Mouse (Mus musculus): ENCODE data around the gene Hivep2.

Hivep2 gene

DNA sequence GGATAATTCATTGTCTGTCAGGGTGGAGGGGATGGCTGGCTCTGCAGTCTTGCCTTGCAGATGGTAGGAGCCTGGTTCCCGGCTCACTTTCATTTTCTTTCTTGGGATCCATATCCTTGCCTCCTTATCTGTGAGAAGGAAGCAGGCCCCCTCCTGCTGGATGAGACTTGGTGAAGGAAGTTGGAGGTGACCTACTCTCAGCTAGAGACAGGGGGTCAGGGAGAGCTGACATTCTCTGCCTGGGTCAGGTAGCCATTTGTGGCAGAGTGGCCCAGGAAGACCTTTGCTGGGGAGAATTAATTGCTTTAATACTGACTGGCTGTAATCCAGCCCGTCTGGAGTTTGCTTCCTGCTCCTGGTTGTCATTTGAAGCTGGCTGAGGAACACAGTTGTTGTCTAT, 81.8 kb downstream of the Hivep2 start:
- DNase-seq (ENCODE audit: low read depth, low spot score), result peak; percentile 38

GRCm38 (mm10) chr10:14048322-14048915, 82.5 kb downstream of the Hivep2 start:
- peak; percentile 83 for DNase-seq (ENCODE audit: low read depth, low spot score)

- no peak for DNase-seq (ENCODE audit: low read depth, low spot score)
Measured at GRCm38 (mm10) chr10:14048916-14049445, 83.1 kb downstream of the Hivep2 start.

DNA sequence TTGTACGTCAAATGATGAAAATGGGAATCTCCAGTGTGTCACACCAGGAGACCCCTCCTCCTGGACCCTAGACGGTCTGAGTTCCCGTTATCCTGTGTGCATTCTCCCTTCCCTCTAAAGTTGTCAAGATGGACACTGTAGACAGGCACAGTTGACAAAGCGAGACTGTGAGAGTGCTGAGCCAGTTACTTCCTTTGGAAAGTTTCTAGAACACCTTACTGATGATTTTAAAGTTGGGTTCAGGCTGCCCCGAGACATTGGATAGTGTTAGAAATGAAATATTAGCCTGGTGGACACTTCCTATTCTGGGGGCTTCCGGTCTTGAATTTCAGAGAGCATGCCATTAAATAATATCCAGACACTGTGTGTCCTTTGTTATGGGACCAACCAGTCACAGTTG, 83.8 kb downstream of the Hivep2 start:
- no peak for DNase-seq (ENCODE audit: low read depth, low spot score)

GRCm38 (mm10) chr10:14050586-14050985, 84.7 kb downstream of the Hivep2 start:
- DNase-seq (ENCODE audit: low read depth, low spot score), result no peak

DNA sequence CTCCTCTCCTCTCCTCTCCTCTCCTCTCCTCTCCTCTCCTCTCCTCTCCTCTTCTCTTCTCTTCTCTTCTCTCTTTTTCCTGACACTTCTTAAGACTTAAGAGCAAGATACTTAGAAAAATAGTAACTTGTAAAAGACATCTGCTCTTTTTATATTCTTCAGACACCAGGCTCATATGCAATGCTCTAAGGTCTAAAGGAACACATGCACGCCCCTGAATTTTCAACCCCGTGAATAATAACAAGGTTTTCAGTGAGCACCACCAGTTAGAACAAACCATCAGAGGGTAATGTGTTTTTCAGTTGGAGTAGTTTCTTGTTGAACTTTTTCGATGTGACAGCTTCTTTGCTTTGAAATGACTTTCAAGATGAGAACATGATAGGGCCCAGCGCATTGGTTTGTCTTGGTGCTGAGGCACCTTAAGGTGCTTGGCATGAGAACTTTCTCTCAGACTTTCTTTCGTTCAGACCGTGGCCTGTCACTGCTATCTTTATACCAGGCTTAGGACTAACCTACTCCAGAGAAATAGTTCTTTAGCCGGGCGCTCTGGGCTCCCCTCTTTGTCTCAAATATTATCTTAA, 86.3 kb downstream of the Hivep2 start:
- no peak for DNase-seq (ENCODE audit: low read depth, low spot score)

DNA sequence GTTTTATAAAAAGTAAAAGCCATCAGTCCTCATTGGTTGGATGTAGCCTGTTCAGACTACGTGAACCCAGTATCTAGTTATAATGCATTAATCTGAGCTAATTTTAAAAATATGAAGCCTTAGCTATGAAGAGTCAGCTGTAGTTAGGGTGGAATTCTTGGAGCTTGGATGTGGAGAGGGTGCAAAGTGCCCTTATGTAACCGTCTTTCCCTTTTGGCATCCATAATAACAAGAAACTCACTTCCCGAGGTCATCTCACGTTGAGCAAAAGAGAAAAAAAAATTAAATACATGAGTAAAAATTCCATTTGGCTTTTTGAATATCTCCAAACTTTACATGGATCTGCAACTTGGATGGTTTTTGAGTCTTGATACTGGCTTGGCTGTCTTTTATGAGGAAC, 89.0 kb downstream of the Hivep2 start:
- DNase-seq (ENCODE audit: low read depth, low spot score), result no peak

GRCm38 (mm10) chr10:14055533-14055981, 89.7 kb downstream of the Hivep2 start:
- DNase-seq (ENCODE audit: low read depth, low spot score), result peak; percentile 67

- no peak for DNase-seq (ENCODE audit: low read depth, low spot score)
Measured at GRCm38 (mm10) chr10:14056057-14056456, 90.2 kb downstream of the Hivep2 start.

GRCm38 (mm10) chr10:14056584-14057451, 90.9 kb downstream of the Hivep2 start:
- peak; percentile 33 for DNase-seq (ENCODE audit: low read depth, low spot score)

GRCm38 (mm10) chr10:14057841-14058605, 92.1 kb downstream of the Hivep2 start:
- no peak for DNase-seq (ENCODE audit: low read depth, low spot score)

DNA sequence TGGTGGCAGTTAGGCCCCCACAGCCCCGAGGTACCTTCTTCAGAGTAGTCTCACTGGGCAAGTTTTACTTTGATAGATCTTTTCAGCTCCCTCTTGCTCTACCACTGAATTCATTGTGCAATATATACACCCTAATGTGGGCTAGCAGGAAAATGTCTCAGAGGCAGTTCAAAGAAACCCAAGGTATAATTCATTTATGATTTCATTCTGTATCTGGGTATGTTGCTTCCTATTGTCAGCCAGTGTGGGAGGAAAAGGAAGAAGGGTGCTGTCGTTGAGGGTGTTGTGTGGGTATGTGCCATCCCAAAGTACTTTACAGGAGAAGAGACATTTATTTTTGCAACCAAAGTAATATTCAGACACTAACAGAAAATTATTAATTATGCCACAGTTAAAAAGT, 92.9 kb downstream of the Hivep2 start:
- no peak for DNase-seq (ENCODE audit: low read depth, low spot score)

DNA sequence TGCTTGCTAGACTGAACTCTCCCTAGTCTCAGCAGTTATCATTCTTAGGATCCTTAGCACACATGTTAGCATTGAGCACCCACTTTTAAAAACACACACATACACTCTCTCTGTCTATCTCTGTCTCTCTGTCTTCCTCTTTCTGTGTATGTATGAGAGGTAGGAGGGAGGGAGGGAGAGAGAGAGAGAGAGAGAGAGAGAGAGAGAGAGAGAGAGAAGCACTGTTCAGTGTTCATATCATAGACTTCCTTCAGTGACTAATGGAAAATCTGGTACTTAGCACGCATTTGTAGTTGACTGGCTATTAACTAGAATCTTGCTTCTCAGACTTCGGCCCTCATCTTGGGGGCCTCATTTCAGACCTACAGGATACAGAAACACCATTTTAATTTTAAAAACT, 93.7 kb downstream of the Hivep2 start:
- no peak for DNase-seq (ENCODE audit: low read depth, low spot score)

DNA sequence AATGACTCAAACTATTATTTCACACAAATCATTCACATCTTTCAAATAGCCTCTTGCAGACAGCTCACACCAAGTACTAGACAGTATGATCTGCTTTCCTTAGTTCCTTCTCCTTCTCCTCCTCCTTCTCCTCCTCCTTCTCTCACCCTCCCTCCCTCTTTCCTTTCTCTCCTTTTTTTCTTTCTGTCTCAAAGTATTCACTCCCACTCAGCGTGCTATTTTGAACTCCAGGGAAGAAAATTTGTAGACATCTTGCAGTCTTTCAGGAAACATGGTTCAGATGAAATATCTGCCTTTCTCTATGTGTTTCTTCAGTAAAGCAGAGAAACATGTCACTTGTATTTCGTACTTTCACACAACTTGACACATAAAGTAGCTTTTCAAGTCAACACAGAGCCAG, 94.4 kb downstream of the Hivep2 start:
- DNase-seq (ENCODE audit: low read depth, low spot score), result no peak

DNA sequence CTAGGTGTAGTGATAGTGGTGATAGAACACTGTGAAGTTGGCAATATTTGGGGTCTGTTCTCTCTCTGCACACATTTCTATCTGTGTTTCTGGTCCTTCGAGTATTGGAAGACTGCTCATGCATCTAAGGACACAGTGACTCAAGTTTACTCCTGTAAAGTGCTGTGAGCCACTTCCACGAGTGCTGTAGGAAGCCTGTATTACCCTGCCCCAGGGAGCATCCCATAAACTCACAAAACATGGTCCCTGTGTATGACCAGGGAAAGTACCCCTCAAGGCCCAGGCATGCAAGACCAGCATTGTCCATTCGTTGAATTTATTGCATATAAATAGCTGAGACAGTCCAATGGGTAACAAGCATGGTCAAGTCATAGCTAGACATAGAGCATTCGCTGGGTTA, 97.4 kb downstream of the Hivep2 start:
- no peak for DNase-seq (ENCODE audit: low read depth, low spot score)

DNA sequence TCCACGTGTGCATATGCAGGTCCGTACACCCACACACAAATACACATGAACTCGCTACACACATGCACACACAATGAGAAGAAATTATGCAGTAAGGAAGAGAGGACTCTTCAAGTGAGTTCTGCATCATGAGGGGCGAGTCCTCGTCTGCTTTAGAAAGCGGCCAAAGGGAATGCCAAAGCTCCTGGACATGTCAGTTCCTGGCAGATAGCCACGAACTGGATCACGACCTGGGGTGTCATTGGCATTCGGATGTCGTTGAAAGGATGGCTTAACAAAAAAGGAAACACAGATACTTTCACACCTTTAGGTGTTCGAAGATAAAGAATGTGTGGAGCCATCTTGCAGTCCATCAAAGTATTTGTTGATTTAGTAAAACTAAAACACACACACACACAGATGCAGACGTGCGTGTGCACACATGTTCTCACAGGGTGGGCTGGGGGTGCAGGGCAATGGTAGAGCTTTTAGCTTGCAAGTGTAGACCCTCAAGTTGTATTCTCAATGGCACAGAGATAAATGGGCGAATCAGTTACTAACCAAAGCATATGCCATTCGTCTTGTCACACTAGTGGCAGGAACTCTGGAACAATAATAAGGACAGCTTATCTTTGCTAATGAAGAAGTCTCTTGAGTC, 99.0 kb downstream of the Hivep2 start:
- DNase-seq (ENCODE audit: low read depth, low spot score), result no peak

DNA sequence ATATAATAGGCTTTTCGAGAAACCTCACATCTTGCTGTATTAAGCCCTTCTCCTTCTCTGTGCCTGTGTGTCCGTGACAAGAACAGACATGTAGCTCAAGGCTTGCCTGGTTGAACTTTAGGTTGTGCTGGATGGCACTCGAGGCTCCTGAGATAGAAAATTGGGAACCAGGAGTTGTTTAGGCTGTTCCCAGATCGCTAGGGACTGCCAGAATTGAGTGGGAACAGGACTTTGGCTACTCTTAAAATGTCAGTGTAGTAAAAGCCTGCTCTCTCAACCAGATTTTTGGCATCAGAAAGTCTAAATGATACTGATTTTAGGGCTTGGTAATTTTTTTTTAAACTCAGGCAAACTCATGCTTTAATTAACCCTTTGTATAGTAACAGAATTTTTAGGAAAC, 101.9 kb downstream of the Hivep2 start:
- DNase-seq (ENCODE audit: low read depth, low spot score), result no peak

DNA sequence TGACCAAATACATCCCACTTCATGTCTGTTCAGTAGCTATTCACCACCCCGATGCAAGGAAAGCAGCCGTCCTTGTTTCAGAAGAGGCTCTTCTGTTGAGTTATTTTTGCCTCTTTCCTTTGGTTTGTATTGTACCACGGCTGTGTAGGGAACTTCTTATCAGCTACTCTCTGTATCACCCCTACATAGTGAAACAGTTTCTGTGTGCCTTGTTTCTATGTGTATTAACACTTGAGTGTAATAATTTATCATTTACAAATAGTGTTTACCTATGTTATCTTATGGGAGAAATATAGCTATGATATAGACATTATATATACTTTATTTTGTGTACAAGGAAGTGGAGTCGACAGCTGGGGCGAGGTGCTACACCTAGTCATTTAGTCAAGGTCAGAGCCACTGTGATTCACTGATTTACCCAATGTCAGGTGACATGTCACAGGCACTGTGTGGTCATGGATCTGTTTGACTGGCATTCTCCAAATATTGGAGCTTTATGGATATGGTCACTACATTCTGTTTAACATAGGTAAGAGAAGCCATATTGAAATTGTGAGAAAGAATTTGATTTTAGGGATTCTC, 104.7 kb downstream of the Hivep2 start:
- DNase-seq (ENCODE audit: low read depth, low spot score), result no peak

GRCm38 (mm10) chr10:14072504-14072903, 106.6 kb downstream of the Hivep2 start:
- DNase-seq (ENCODE audit: low read depth, low spot score), result no peak

DNA sequence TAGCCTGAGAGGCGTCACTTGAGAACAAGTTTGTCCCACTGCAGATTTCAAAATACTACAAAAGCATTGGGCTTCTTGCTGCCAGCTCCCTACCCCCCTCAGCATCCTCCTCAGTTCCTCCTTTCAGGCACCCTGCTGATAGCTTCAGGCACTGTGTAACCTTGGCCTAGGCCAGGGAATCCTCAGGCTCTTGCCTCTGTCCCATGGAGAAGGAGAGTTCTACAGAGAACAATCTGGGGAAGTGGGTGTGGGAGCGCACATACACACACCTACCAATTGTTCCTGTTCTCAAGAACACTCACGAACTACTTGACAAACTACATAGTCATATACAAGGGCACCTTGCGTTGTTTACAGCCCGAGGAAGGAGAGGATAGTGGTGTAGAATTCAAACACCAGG, 109.9 kb downstream of the Hivep2 start:
- DNase-seq (ENCODE audit: low read depth, low spot score), result no peak

- DNase-seq (ENCODE audit: low read depth, low spot score), result no peak
Measured at GRCm38 (mm10) chr10:14076880-14077279, 111.0 kb downstream of the Hivep2 start.

All from 3T3-L1 (cell line).